Mouse (Mus musculus): Measurements from ENCODE around the gene Mrpl14.

The Mrpl14 gene

GRCm38 (mm10) chr17:45727481-45727880, 41.4 kb downstream of the Mrpl14 start:
- no peak for DNase-seq

- DNase-seq = no peak
These were observed 42.0 kb downstream of the Mrpl14 start for GRCm38 (mm10) chr17:45727983-45728723.

- DNase-seq = no peak
These were observed 43.3 kb downstream of the Mrpl14 start for GRCm38 (mm10) chr17:45729387-45729786.

- DNase-seq = no peak
These were observed 44.6 kb downstream of the Mrpl14 start for GRCm38 (mm10) chr17:45730696-45731095.

- peak; percentile 91 for DNase-seq
These were observed 45.2 kb downstream of the Mrpl14 start for GRCm38 (mm10) chr17:45731172-45731864.

GRCm38 (mm10) chr17:45733038-45733734, 47.1 kb downstream of the Mrpl14 start:
- DNase-seq = no peak

GRCm38 (mm10) chr17:45733735-45734301, 47.7 kb downstream of the Mrpl14 start, which contains the start of gene 1600014C23Rik:
Gene 1600014C23Rik (minus strand): TSS chr17:45733844.
- peak; percentile 54 for DNase-seq

- DNase-seq = no peak
These were observed 48.2 kb downstream of the Mrpl14 start for GRCm38 (mm10) chr17:45734333-45734732.

- no peak for DNase-seq
These were observed 48.8 kb downstream of the Mrpl14 start for GRCm38 (mm10) chr17:45734881-45735280.

- DNase-seq = peak; percentile 91
These were observed 49.5 kb downstream of the Mrpl14 start for GRCm38 (mm10) chr17:45735382-45736310.

GRCm38 (mm10) chr17:45736311-45737077, 50.4 kb downstream of the Mrpl14 start:
- peak; percentile 83 for DNase-seq

- DNase-seq = no peak
These were observed 51.0 kb downstream of the Mrpl14 start for GRCm38 (mm10) chr17:45737078-45737601.

GRCm38 (mm10) chr17:45742371-45743147, 56.4 kb downstream of the Mrpl14 start:
- DNase-seq = peak; percentile 41

- DNase-seq = no peak
These were observed 59.5 kb downstream of the Mrpl14 start for GRCm38 (mm10) chr17:45745629-45746028.

- no peak for DNase-seq
These were observed 60.6 kb downstream of the Mrpl14 start for GRCm38 (mm10) chr17:45746755-45747154.

GRCm38 (mm10) chr17:45747293-45747692, 61.2 kb downstream of the Mrpl14 start:
- DNase-seq = no peak
